Mouse (Mus musculus) thymus, adult 2 months (tissue): ENCODE results near the gene Sys1.

ENCODE experiments used
- CTCF ChIP-seq: fragments of 200-500 bp; IDR thresholded peaks from 2 replicates; pipeline ENCODE4 v1.5.1; 2012; ENCODE audit warnings: mild to moderate bottlenecking, control low read depth, low read length, moderate library complexity, borderline replicate concordance; ENCODE audit not compliant: control insufficient read depth, poor library complexity, insufficient read depth; ENCODE audit errors: extremely low read depth
- POLR2A ChIP-seq: fragments of 200-500 bp; IDR thresholded peaks from 2 replicates; pipeline ENCODE4 v1.6.1; 2012; ENCODE audit warnings: mild to moderate bottlenecking, low read length, control low read depth, moderate library complexity; ENCODE audit not compliant: control insufficient read depth, poor library complexity, insufficient read depth; ENCODE audit errors: extremely low read depth

DNA sequence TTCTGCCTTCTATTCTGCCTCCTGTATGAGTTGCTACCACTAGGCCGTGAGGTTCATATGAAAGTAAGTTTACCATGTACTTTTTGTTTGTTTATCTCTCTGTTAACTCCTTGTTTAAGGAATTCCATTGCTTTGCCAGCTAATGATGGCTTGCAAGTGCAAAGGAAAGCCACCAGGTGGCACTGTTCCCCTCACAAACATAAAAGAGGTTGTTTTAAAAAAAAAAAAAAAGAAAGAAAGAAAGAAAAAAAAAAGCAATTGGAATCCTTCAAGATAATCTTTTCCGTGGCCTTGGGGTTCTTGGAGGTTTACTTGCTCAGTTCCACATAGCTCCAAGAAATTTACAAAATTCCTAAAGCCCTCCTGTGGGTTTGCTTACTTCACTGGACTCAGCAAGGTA, 39.6 kb upstream of the Sys1 start:
- TF ChIP-seq CTCF (no peak), POLR2A (no peak)
